Mouse (Mus musculus): Measurements from ENCODE around the gene Olfr1395. TPM values are rescaled to one million over a fixed set of nuclear protein-coding genes. Genes with fewer than 3 reads are reported as not detected.

Gene Olfr1395
- polyA plus RNA-seq (2017; shearing (Covaris generic)), result not detected

DNA sequence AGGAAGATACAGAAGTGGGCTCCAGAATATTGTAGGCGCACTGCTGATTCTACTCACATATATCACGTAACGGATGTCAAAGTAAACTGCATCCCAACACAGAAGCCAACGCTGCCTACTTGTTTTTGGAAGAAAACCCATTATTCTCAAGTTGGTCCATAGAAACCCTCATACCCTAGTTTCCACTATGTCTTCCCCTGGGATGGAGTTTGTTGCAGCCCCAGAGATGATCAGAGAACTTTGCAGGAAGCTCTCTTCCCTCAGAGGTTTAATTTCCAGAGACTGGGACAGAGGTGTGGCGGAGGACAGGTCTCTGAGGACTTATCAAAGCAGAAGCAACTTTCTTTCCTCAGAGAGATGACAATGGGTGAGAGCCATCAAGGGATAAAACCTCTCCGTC is at the start of gene Olfr1395:
TSS of gene Olfr1395 (plus strand) at position 301 of the 400 bp plus-strand sequence.

GRCm38 (mm10) chr11:49114774-49115173 is 27.3 kb upstream of the Olfr1395 start, which contains the start of gene Olfr1396:
Olfr1396 (minus strand) TSS chr11:49114874.

GRCm38 (mm10) chr11:49154077-49154476 is 12.0 kb downstream of the Olfr1395 start, which contains the start of gene Olfr1394:
Olfr1394 (plus strand) TSS chr11:49154377.

GRCm38 (mm10) chr11:49186955-49187488 is 44.9 kb downstream of the Olfr1395 start, which contains the start of gene Btnl9:
Btnl9 (minus strand) TSS chr11:49187159.

Other genes with a start within 250 kb of the Olfr1395 start
- 2.0 TPM for gene Gm5431, start 240.1 kb upstream of the Olfr1395 start, polyA plus RNA-seq (2017; shearing (Covaris generic))
- 281 TPM for gene Psme2b, start 196.1 kb upstream of the Olfr1395 start, polyA plus RNA-seq (2017; shearing (Covaris generic))
- 0.62 TPM for gene Olfr56, start 163.4 kb upstream of the Olfr1395 start, polyA plus RNA-seq (2017; shearing (Covaris generic))
- gene 9930111J21Rik1, start 162.9 kb upstream of the Olfr1395 start, polyA plus RNA-seq (2017; shearing (Covaris generic)), result 317 TPM
- gene Gm12185, start 150.0 kb upstream of the Olfr1395 start, polyA plus RNA-seq (2017; shearing (Covaris generic)), result 6.6 TPM
- 266 TPM for gene Tgtp1, start 148.1 kb upstream of the Olfr1395 start, polyA plus RNA-seq (2017; shearing (Covaris generic))
- 161 TPM for gene 9930111J21Rik2, start 91.0 kb upstream of the Olfr1395 start, polyA plus RNA-seq (2017; shearing (Covaris generic))
- gene Tgtp2, start 78.1 kb upstream of the Olfr1395 start, polyA plus RNA-seq (2017; shearing (Covaris generic)), result 364 TPM
- gene Ifi47, start 65.7 kb upstream of the Olfr1395 start, polyA plus RNA-seq (2017; shearing (Covaris generic)), result 525 TPM
- gene Olfr1396, start 27.4 kb upstream of the Olfr1395 start, polyA plus RNA-seq (2017; shearing (Covaris generic)), result not detected
- not detected for gene Olfr1394, start 12.1 kb downstream of the Olfr1395 start, polyA plus RNA-seq (2017; shearing (Covaris generic))
- 0.16 TPM for gene Btnl9, start 44.9 kb downstream of the Olfr1395 start, polyA plus RNA-seq (2017; shearing (Covaris generic))
- gene Zfp62, start 61.0 kb downstream of the Olfr1395 start, polyA plus RNA-seq (2017; shearing (Covaris generic)), result 88.1 TPM
- gene Mgat1, start 101.9 kb downstream of the Olfr1395 start, polyA plus RNA-seq (2017; shearing (Covaris generic)), result 123 TPM
- not detected for gene Olfr1393, start 136.0 kb downstream of the Olfr1395 start, polyA plus RNA-seq (2017; shearing (Covaris generic))
- gene Olfr1392, start 143.0 kb downstream of the Olfr1395 start, polyA plus RNA-seq (2017; shearing (Covaris generic)), result not detected
- not detected for gene Olfr10, start 162.5 kb downstream of the Olfr1395 start, polyA plus RNA-seq (2017; shearing (Covaris generic))
- not detected for gene Olfr1391, start 180.5 kb downstream of the Olfr1395 start, polyA plus RNA-seq (2017; shearing (Covaris generic))
- not detected for gene Olfr1390, start 192.9 kb downstream of the Olfr1395 start, polyA plus RNA-seq (2017; shearing (Covaris generic))

Measured in inflammation-experienced regulatory T-cells, adult 16 weeks (primary cell).